Mouse (Mus musculus) erythroblast, embryonic 14.5 days (primary cell): ENCODE measurements at regions not wholly inside any gene's neighbourhood (a gene's known extent, or its start where the extent isn't known, plus 50 kb on each side); places are given as distances from the start of the nearest gene placed in this dataset.

Source experiments
- GATA1 ChIP-seq: IDR thresholded peaks from 2 replicates; pipeline ENCODE4 v1.6.1; 2012; ENCODE audit warnings: low read length, inconsistent platforms, mixed read lengths
- TAL1 ChIP-seq: IDR thresholded peaks from 3 replicates; pipeline ENCODE4 v1.6.1; 2012; ENCODE audit warnings: low read length, inconsistent platforms, mixed read lengths

GRCm38 (mm10) chr1:158052644-158053043 is 303.5 kb downstream of the Brinp2 start:
- no peak for TF ChIP-seq TAL1
- no peak for TF ChIP-seq GATA1
